ENCODE assay signal across 9 mouse cellular contexts in genomic region chr13:110280563-110281144, GRCm38 (mm10). TPM values are rescaled to one million over a fixed set of nuclear protein-coding genes. Genes with fewer than 3 reads are reported as not detected.
DNase-seq lines count a peak whose midpoint lies in the region; ATAC-seq and TF ChIP-seq lines count a peak whose summit lies in the region.
"Had no signal": no experiment of that assay in that cellular context is flagged by ENCODE, and none has a peak within 500 bp of the region (broad histone marks: within the 10 kb centered on the region; RNA-seq: fewer than 3 reads in every experiment).

Gene Rab3c (minus strand): TSS chr13:110280996.

- no peak within 1 kb of the TSS for H3K27ac ChIP-seq in kidney, embryonic 16.5 days (ENCODE audit: low read length)
- H3K27ac ChIP-seq in limb, embryonic 14.5 days (replicated peaks; ENCODE audit: low read depth, low read length) = no peak within 1 kb of the TSS
- H3K27ac ChIP-seq in midbrain, postnatal 0 days (ENCODE audit: low read depth, low read length) = peak within 1 kb of the TSS; percentile 87

- peak; percentile 20; the same call in 1 of the 2 replicates for TF ChIP-seq CTCF in midbrain, postnatal 0 days (IDR thresholded peaks at IDR 0.05)

- no peaks in the 10 kb centered on the region for H3K36me3 ChIP-seq in kidney, embryonic 16.5 days (ENCODE audit: insufficient read depth, low read length)
- no peaks in the 10 kb centered on the region for H3K36me3 ChIP-seq in limb, embryonic 14.5 days (ENCODE audit: control insufficient read depth, insufficient read depth, low read length)
- H3K36me3 ChIP-seq in midbrain, postnatal 0 days (ENCODE audit: insufficient read depth, low read length) = no peaks in the 10 kb centered on the region

- no peaks in the 10 kb centered on the region for H3K4me1 ChIP-seq in kidney, embryonic 16.5 days (ENCODE audit: insufficient read depth, low read length)
- H3K4me1 ChIP-seq in limb, embryonic 14.5 days (ENCODE audit: control insufficient read depth, insufficient read depth, low read length) = no peaks in the 10 kb centered on the region
- no peaks in the 10 kb centered on the region for H3K4me1 ChIP-seq in midbrain, postnatal 0 days (ENCODE audit: insufficient read depth, low read length)

- H3K4me2 ChIP-seq in kidney, embryonic 16.5 days (replicated peaks; ENCODE audit: low read depth, low read length) = peak within 1 kb of the TSS; percentile 67
- H3K4me2 ChIP-seq in limb, embryonic 14.5 days (replicated peaks; ENCODE audit: low read depth, low read length, severe bottlenecking) = peak within 1 kb of the TSS; percentile 67
- peak within 1 kb of the TSS; percentile 67 for H3K4me2 ChIP-seq in midbrain, postnatal 0 days (ENCODE audit: low read depth, low read length, poor library complexity, severe bottlenecking)

- no peak for DNase-seq in kidney, adult 9 months
- peak; percentile 58 for DNase-seq in cerebellum, adult 9-10 months
- DNase-seq in frontal cortex, postnatal 14 days (ENCODE audit: low spot score in 2 of 2) = peak; percentile 7 to 18
- no peak for DNase-seq in limb, embryonic 14.5 days (ENCODE audit: low spot score)
- peak; percentile 71 for DNase-seq in midbrain, postnatal 0 days (ENCODE audit: low spot score)
- DNase-seq in urinary bladder, postnatal 36 days (ENCODE audit: low spot score in 2 of 2) = no peak
- DNase-seq in heart, postnatal 36 days = no peak

- no peaks in the 10 kb centered on the region for H3K9me3 ChIP-seq in kidney, embryonic 16.5 days (ENCODE audit: low read length)
- 0 out of 2 replicates have a peak, but pooled peaks cover 3% of the 10 kb centered on the region for H3K9me3 ChIP-seq in limb, embryonic 14.5 days (ENCODE audit: control insufficient read depth, low read length)
- H3K9me3 ChIP-seq in midbrain, postnatal 0 days (ENCODE audit: low read length) = no peaks in the 10 kb centered on the region

- no peak for TF ChIP-seq POLR2A in limb, embryonic 14.5 days (IDR thresholded peaks at IDR 0.05; ENCODE audit: borderline replicate concordance, extremely low read depth, insufficient read depth, insufficient read length)

- ATAC-seq in kidney, embryonic 16.5 days (ENCODE audit: low FRiP score, low TSS enrichment) = peak; percentile 6; the same call in 1 of the 2 replicates
- ATAC-seq in limb, embryonic 14.5 days (ENCODE audit: low FRiP score, low read depth) = no peak
- peak; percentile 57 for ATAC-seq in midbrain, postnatal 0 days (ENCODE audit: low FRiP score)

- H3K27me3 ChIP-seq in kidney, embryonic 16.5 days (ENCODE audit: insufficient read depth, low read length) = 0 out of 2 replicates have a peak, but pooled peaks cover 2% of the 10 kb centered on the region
- peaks cover 8% of the 10 kb centered on the region for H3K27me3 ChIP-seq in limb, embryonic 14.5 days (ENCODE audit: control insufficient read depth, insufficient read depth, low read length)
- no peaks in the 10 kb centered on the region for H3K27me3 ChIP-seq in midbrain, postnatal 0 days (ENCODE audit: insufficient read depth, low read length)

- WGBS in kidney, embryonic 16.5 days = under 1% methylated on average over 20 of the region's 20 CpGs
- 2% methylated on average over 20 of the region's 20 CpGs for WGBS in limb, embryonic 14.5 days
- under 1% methylated on average over 20 of the region's 20 CpGs for WGBS in midbrain, postnatal 0 days

- peak within 1 kb of the TSS; percentile 47 for H3K4me3 ChIP-seq in kidney, embryonic 16.5 days (ENCODE audit: low read length)
- peak within 1 kb of the TSS; percentile 36 for H3K4me3 ChIP-seq in limb, embryonic 14.5 days (replicated peaks; ENCODE audit: low read length)
- peak within 1 kb of the TSS; percentile 67 for H3K4me3 ChIP-seq in midbrain, postnatal 0 days (ENCODE audit: low read depth, low read length)

- no peak within 1 kb of the TSS for H3K9ac ChIP-seq in kidney, embryonic 16.5 days (replicated peaks; ENCODE audit: low read length)
- H3K9ac ChIP-seq in limb, embryonic 14.5 days (ENCODE audit: low read depth, low read length, severe bottlenecking) = no peak within 1 kb of the TSS
- H3K9ac ChIP-seq in midbrain, postnatal 0 days (replicated peaks; ENCODE audit: low read length, poor library complexity, severe bottlenecking) = peak within 1 kb of the TSS; percentile 51

- intact Hi-C loops in heart, postnatal 36 days (cut with DNase I) = no loop called here

RNA-seq across cellular contexts. Expression of gene Rab3c, which starts in this region (rescaled TPM):
- 0.56 and 1.5 TPM in 2 replicates for polyA plus RNA-seq in kidney, embryonic 16.5 days (2015; fragmentation: Nextera tagmentation; extraction: Ambion mirVana)
- polyA plus RNA-seq in limb, embryonic 14.5 days (2012; rRNA removed) = 0.14 and 0.31 TPM in 2 replicates
- 0.03 and 0.15 TPM in 2 replicates for polyA plus RNA-seq in limb, embryonic 14.5 days (2014; fragmentation: Nextera tagmentation; extraction: Ambion mirVana)
- total RNA-seq in midbrain, postnatal 0 days (2014; rRNA removed) = 168 and 199 TPM in 2 replicates
- 135 and 164 TPM in 2 replicates for polyA plus RNA-seq in midbrain, postnatal 0 days (2015; fragmentation: Nextera tagmentation; extraction: Ambion mirVana)
- under 1 TPM in 1 of 2 experiments, not detected in 1; 0.08 TPM for total RNA-seq in heart, postnatal 36 days (2021)
- total RNA-seq: MEL had no signal

Comparison
In these comparisons a context has a peak if more than half of its experiments do, and no peak if none do; other contexts are left out.
1. RNA of gene Rab3c (total RNA-seq): 168 to 199 TPM in midbrain, postnatal 0 days; 0.08 TPM in heart, postnatal 36 days; every median in the first group is over 100 times any median in the second.
2. RNA of gene Rab3c (polyA plus RNA-seq): 135 to 164 TPM in midbrain, postnatal 0 days; 0.56 to 1.5 TPM in kidney, embryonic 16.5 days and 0.03 to 0.31 TPM in limb, embryonic 14.5 days; every median in the first group is over 10 times any median in the second.
3. DNase-seq: peak in cerebellum, adult 9-10 months (single experiment), frontal cortex, postnatal 14 days (2 of 2) and midbrain, postnatal 0 days (single experiment); none in kidney, adult 9 months (single experiment), limb, embryonic 14.5 days (single experiment), urinary bladder, postnatal 36 days (0 of 2) and heart, postnatal 36 days (0 of 2).
4. Peak in every context shown above with its lines, with median percentiles within 50 percentile points of each other: H3K4me2 ChIP-seq and H3K4me3 ChIP-seq.